Mouse (Mus musculus): ENCODE results near the gene Fat2. TPM values are rescaled to one million over a fixed set of nuclear protein-coding genes. Genes with fewer than 3 reads are reported as not detected.

The Fat2 gene
- polyA plus RNA-seq, 1 experiment, result not detected

GRCm38 (mm10) chr11:55234791-55235190 is 101.6 kb downstream of the Fat2 start:
- H3K4me1 ChIP-seq (ENCODE audit: control insufficient read depth, insufficient read depth, insufficient read length, low read length), result no peaks in the 10 kb centered on the region
- H3K4me3 ChIP-seq (ENCODE audit: insufficient read depth, low read depth, low read length), result no peak overlapping the region
- H3K27ac ChIP-seq (replicated peaks; ENCODE audit: low read depth, low read length), result no peak overlapping the region

GRCm38 (mm10) chr11:55234288-55234687 is 102.1 kb downstream of the Fat2 start:
- Histone ChIP-seq H3K4me3 (ENCODE audit: insufficient read depth, low read depth, low read length) (no peak overlapping the region), H3K27ac (replicated peaks; ENCODE audit: low read depth, low read length) (no peak overlapping the region), H3K4me1 (ENCODE audit: control insufficient read depth, insufficient read depth, insufficient read length, low read length) (no peaks in the 10 kb centered on the region)

GRCm38 (mm10) chr11:55231034-55231433 is 105.3 kb downstream of the Fat2 start:
- no peak overlapping the region for H3K4me3 ChIP-seq (ENCODE audit: insufficient read depth, low read depth, low read length)
- no peaks in the 10 kb centered on the region for H3K4me1 ChIP-seq (ENCODE audit: control insufficient read depth, insufficient read depth, insufficient read length, low read length)
- no peak overlapping the region for H3K27ac ChIP-seq (replicated peaks; ENCODE audit: low read depth, low read length)

GRCm38 (mm10) chr11:55221306-55221705 is 115.1 kb downstream of the Fat2 start:
- H3K27ac ChIP-seq (replicated peaks; ENCODE audit: low read depth, low read length), result no peak overlapping the region
- H3K4me1 ChIP-seq (ENCODE audit: control insufficient read depth, insufficient read depth, insufficient read length, low read length), result no peaks in the 10 kb centered on the region
- no peak overlapping the region for H3K4me3 ChIP-seq (ENCODE audit: insufficient read depth, low read depth, low read length)

- Histone ChIP-seq H3K4me3 (ENCODE audit: insufficient read depth, low read depth, low read length) (no peak overlapping the region), H3K4me1 (ENCODE audit: control insufficient read depth, insufficient read depth, insufficient read length, low read length) (peaks cover 10% of the 10 kb centered on the region), H3K27ac (replicated peaks; ENCODE audit: low read depth, low read length) (no peak overlapping the region)
These were observed 117.9 kb downstream of the Fat2 start for GRCm38 (mm10) chr11:55218473-55218872.

- no peak overlapping the region for H3K27ac ChIP-seq (replicated peaks; ENCODE audit: low read depth, low read length)
- H3K4me3 ChIP-seq (ENCODE audit: insufficient read depth, low read depth, low read length), result no peak overlapping the region
- H3K4me1 ChIP-seq (ENCODE audit: control insufficient read depth, insufficient read depth, insufficient read length, low read length), result peaks cover 11% of the 10 kb centered on the region
These were observed 118.5 kb downstream of the Fat2 start for GRCm38 (mm10) chr11:55217880-55218279.

GRCm38 (mm10) chr11:55217418-55217817 is 118.9 kb downstream of the Fat2 start:
- Histone ChIP-seq H3K27ac (replicated peaks; ENCODE audit: low read depth, low read length) (no peak overlapping the region), H3K4me1 (ENCODE audit: control insufficient read depth, insufficient read depth, insufficient read length, low read length) (peaks cover 12% of the 10 kb centered on the region), H3K4me3 (ENCODE audit: insufficient read depth, low read depth, low read length) (no peak overlapping the region)

GRCm38 (mm10) chr11:55216830-55217229 is 119.5 kb downstream of the Fat2 start:
- Histone ChIP-seq H3K4me1 (ENCODE audit: control insufficient read depth, insufficient read depth, insufficient read length, low read length) (peaks cover 16% of the 10 kb centered on the region), H3K27ac (replicated peaks; ENCODE audit: low read depth, low read length) (no peak overlapping the region)

GRCm38 (mm10) chr11:55216061-55216460 is 120.3 kb downstream of the Fat2 start:
- H3K4me1 ChIP-seq (ENCODE audit: control insufficient read depth, insufficient read depth, insufficient read length, low read length), result peaks cover 19% of the 10 kb centered on the region
- no peak overlapping the region for H3K4me3 ChIP-seq (ENCODE audit: insufficient read depth, low read depth, low read length)
- no peak overlapping the region for H3K27ac ChIP-seq (replicated peaks; ENCODE audit: low read depth, low read length)

More at GRCm38 (mm10) chr11:55216830-55217229, 119.5 kb downstream of the Fat2 start:
- H3K4me3 ChIP-seq (ENCODE audit: insufficient read depth, low read depth, low read length), result no peak overlapping the region

- H3K4me3 ChIP-seq (ENCODE audit: insufficient read depth, low read depth, low read length), result no peak overlapping the region
- no peak overlapping the region for H3K27ac ChIP-seq (replicated peaks; ENCODE audit: low read depth, low read length)
- peaks cover 21% of the 10 kb centered on the region for H3K4me1 ChIP-seq (ENCODE audit: control insufficient read depth, insufficient read depth, insufficient read length, low read length)
These were observed 121.4 kb downstream of the Fat2 start for GRCm38 (mm10) chr11:55214978-55215377.

- H3K27ac ChIP-seq (replicated peaks; ENCODE audit: low read depth, low read length), result 0 out of 2 replicates have a peak overlapping the region, but pooled peaks have one; percentile 41
- peaks cover 27% of the 10 kb centered on the region for H3K4me1 ChIP-seq (ENCODE audit: control insufficient read depth, insufficient read depth, insufficient read length, low read length)
- no peak overlapping the region for H3K4me3 ChIP-seq (ENCODE audit: insufficient read depth, low read depth, low read length)
These were observed 122.2 kb downstream of the Fat2 start for GRCm38 (mm10) chr11:55214161-55214560.

- no peak overlapping the region; the same call in 1 of the 2 replicates for H3K27ac ChIP-seq (replicated peaks; ENCODE audit: low read depth, low read length)
- H3K4me1 ChIP-seq (ENCODE audit: control insufficient read depth, insufficient read depth, insufficient read length, low read length), result peaks cover 27% of the 10 kb centered on the region
- no peak overlapping the region for H3K4me3 ChIP-seq (ENCODE audit: insufficient read depth, low read depth, low read length)
These were observed 122.8 kb downstream of the Fat2 start for GRCm38 (mm10) chr11:55213518-55213917.

- H3K27ac ChIP-seq (replicated peaks; ENCODE audit: low read depth, low read length), result no peak overlapping the region
These were observed 126.6 kb downstream of the Fat2 start for GRCm38 (mm10) chr11:55209626-55210353.

GRCm38 (mm10) chr11:55209032-55209431 is 127.3 kb downstream of the Fat2 start:
- Histone ChIP-seq H3K27ac (replicated peaks; ENCODE audit: low read depth, low read length) (no peak overlapping the region), H3K4me3 (ENCODE audit: insufficient read depth, low read depth, low read length) (no peak overlapping the region), H3K4me1 (ENCODE audit: control insufficient read depth, insufficient read depth, insufficient read length, low read length) (peaks cover 27% of the 10 kb centered on the region)

More at GRCm38 (mm10) chr11:55209626-55210353, 126.6 kb downstream of the Fat2 start:
- Histone ChIP-seq H3K4me1 (ENCODE audit: control insufficient read depth, insufficient read depth, insufficient read length, low read length) (peaks cover 31% of the 10 kb centered on the region), H3K4me3 (ENCODE audit: insufficient read depth, low read depth, low read length) (no peak overlapping the region)

- H3K4me1 ChIP-seq (ENCODE audit: control insufficient read depth, insufficient read depth, insufficient read length, low read length), result peaks cover 20% of the 10 kb centered on the region
- peak overlapping the region; percentile 57; the same call in 1 of the 2 replicates for H3K27ac ChIP-seq (replicated peaks; ENCODE audit: low read depth, low read length)
- no peak overlapping the region for H3K4me3 ChIP-seq (ENCODE audit: insufficient read depth, low read depth, low read length)
These were observed 128.2 kb downstream of the Fat2 start for GRCm38 (mm10) chr11:55208001-55208690.

Data from brown adipose tissue, adult 24 weeks (tissue).